Mouse (Mus musculus) CH12.LX (cell line): ENCODE results near the gene Trim17. TPM values are rescaled to one million over a fixed set of nuclear protein-coding genes. Genes with fewer than 3 reads are reported as not detected.

Experiments
- DNase-seq: peaks from one replicate; pipeline ENCODE4 v3.0.0-alpha.2; 2013; ENCODE audit errors: extremely low read depth
- H3K27ac ChIP-seq: 2 replicates; pipeline ENCODE4 v1.5.1; 2012; ENCODE audit warnings: low read depth, mild to moderate bottlenecking, control low read depth, moderate library complexity; ENCODE audit not compliant: insufficient read depth
- H3K27me3 ChIP-seq: replicated peaks from 2 replicates; pipeline ENCODE3; 2012; ENCODE audit warnings: inconsistent platforms
- H3K36me3 ChIP-seq, 2 experiments: replicated peaks in 1 of 2; 2 replicates each; pipeline versions ENCODE3 to v1.6.1; 2012; ENCODE audit warnings: inconsistent platforms in 1 of 2, low read length in 1 of 2, mild to moderate bottlenecking in 1 of 2, mixed read lengths in 1 of 2, moderate library complexity in 1 of 2; ENCODE audit not compliant: control insufficient read depth in 1 of 2, insufficient read depth in 1 of 2
- H3K4me1 ChIP-seq, 2 experiments: 2 replicates each; pipeline ENCODE4 v1.6.1; 2012; ENCODE audit warnings: inconsistent platforms in 1 of 2, moderate library complexity in 1 of 2; ENCODE audit not compliant: insufficient read depth in 2 of 2, control insufficient read depth in 1 of 2
- H3K4me2 ChIP-seq: 2 replicates; pipeline ENCODE4 v1.6.1; 2012; ENCODE audit warnings: low read depth, mild to moderate bottlenecking, control low read depth; ENCODE audit not compliant: poor library complexity, insufficient read depth, severe bottlenecking
- H3K4me3 ChIP-seq, 3 experiments: fragments of 150-350 bp in 1 of 3; sonication (generic) in 1 of 3; replicated peaks in 1 of 3; 2 replicates each; pipeline versions ENCODE3 to v1.5.1; 2011 to 2012; ENCODE audit warnings: low read depth in 2 of 3, low read length in 2 of 3, mild to moderate bottlenecking in 2 of 3, moderate library complexity in 2 of 3, control low read depth in 1 of 3, improper control_type of control experiment in 1 of 3, inconsistent platforms in 1 of 3, mixed read lengths in 1 of 3; ENCODE audit not compliant: poor library complexity in 1 of 3
- H3K79me2 ChIP-seq: replicated peaks from 2 replicates; pipeline ENCODE4 v1.6.1; 2012; ENCODE audit warnings: mild to moderate bottlenecking, moderate library complexity; ENCODE audit not compliant: control insufficient read depth, poor library complexity, insufficient read depth, severe bottlenecking; ENCODE audit errors: extremely low read depth
- H3K9ac ChIP-seq: 2 replicates; pipeline ENCODE4 v1.6.1; 2012; ENCODE audit warnings: low read depth, mild to moderate bottlenecking, control low read depth, moderate library complexity; ENCODE audit not compliant: insufficient read depth
- H3K9me3 ChIP-seq: replicated peaks from 2 replicates; pipeline ENCODE3; 2012; ENCODE audit warnings: low read length, inconsistent platforms, mixed read lengths
- BHLHE40 ChIP-seq: IDR thresholded peaks from 2 replicates; pipeline ENCODE4 v1.6.1; 2011; ENCODE audit warnings: mild to moderate bottlenecking, low read depth, low read length, improper control_type of control experiment
- CTCF ChIP-seq, 2 experiments: IDR thresholded peaks in 1 of 2; conservative IDR thresholded peaks in 1 of 2; 2 replicates each; pipeline ENCODE4 v1.5.1; 2011 to 2012; ENCODE audit warnings: low read depth in 2 of 2, low read length in 2 of 2, improper control_type of control experiment in 1 of 2, inconsistent platforms in 1 of 2, mild to moderate bottlenecking in 1 of 2, moderate library complexity in 1 of 2
- E2F4 ChIP-seq: IDR thresholded peaks from 2 replicates; pipeline ENCODE4 v1.6.1; 2011; ENCODE audit warnings: low read depth, low read length, improper control_type of control experiment; ENCODE audit not compliant: insufficient replicate concordance
- ELF1 ChIP-seq: IDR thresholded peaks from 2 replicates; pipeline ENCODE4 v1.6.1; 2014; ENCODE audit warnings: low read depth, mild to moderate bottlenecking, inconsistent platforms, low read length, improper control_type of control experiment
- IRF4 ChIP-seq: IDR thresholded peaks from 2 replicates; pipeline ENCODE4 v1.6.1; 2014; ENCODE audit warnings: low read depth, mild to moderate bottlenecking, inconsistent platforms, low read length, improper control_type of control experiment
- JUN ChIP-seq: IDR thresholded peaks from 2 replicates; pipeline ENCODE4 v1.6.1; 2011; ENCODE audit warnings: low read depth, mild to moderate bottlenecking, low read length, improper control_type of control experiment, moderate library complexity; ENCODE audit not compliant: insufficient read depth
- MAX ChIP-seq: IDR thresholded peaks from 2 replicates; pipeline ENCODE4 v1.6.1; 2011; ENCODE audit warnings: low read length, improper control_type of control experiment
- MXI1 ChIP-seq: IDR thresholded peaks from 2 replicates; pipeline ENCODE4 v1.6.1; 2011; ENCODE audit warnings: mild to moderate bottlenecking, low read depth, low read length, improper control_type of control experiment
- MYC ChIP-seq: IDR thresholded peaks from 2 replicates; pipeline ENCODE4 v1.6.1; 2011; ENCODE audit warnings: low read depth, mild to moderate bottlenecking, improper control_type of control experiment, low read length
- NELFE ChIP-seq: IDR thresholded peaks from 2 replicates; pipeline ENCODE4 v1.6.1; 2011; ENCODE audit warnings: low read depth, low read length, improper control_type of control experiment
- PAX5 ChIP-seq: IDR thresholded peaks from 2 replicates; pipeline ENCODE4 v1.6.1; 2012; ENCODE audit warnings: low read length, inconsistent platforms, mixed read lengths
- POLR2A ChIP-seq: IDR thresholded peaks from 2 replicates; pipeline ENCODE4 v1.6.1; 2011; ENCODE audit warnings: low read depth, mild to moderate bottlenecking, improper control_type of control experiment, low read length
- POLR2AphosphoS2 ChIP-seq: IDR thresholded peaks from 2 replicates; pipeline ENCODE4 v1.6.1; 2011; ENCODE audit warnings: low read depth, low read length, improper control_type of control experiment
- RAD21 ChIP-seq: IDR thresholded peaks from 2 replicates; pipeline ENCODE4 v1.6.1; 2011; ENCODE audit warnings: low read depth, mild to moderate bottlenecking, low read length, improper control_type of control experiment, moderate library complexity
- RCOR1 ChIP-seq: conservative IDR thresholded peaks from 2 replicates; pipeline ENCODE4 v1.6.1; 2012; ENCODE audit warnings: low read depth, mild to moderate bottlenecking, inconsistent platforms, low read length, improper control_type of control experiment
- SIN3A ChIP-seq: IDR thresholded peaks from 2 replicates; pipeline ENCODE4 v1.6.1; 2012; ENCODE audit warnings: low read length, improper control_type of control experiment, inconsistent platforms
- ZNF384 ChIP-seq: IDR thresholded peaks from 2 replicates; pipeline ENCODE4 v1.6.1; 2012; ENCODE audit warnings: low read depth, low read length, improper control_type of control experiment, inconsistent platforms
- dilution Hi-C: fragments of 300-500 bp; cut with MboI; formaldehyde crosslinking; loops from 2 replicates; pipeline ENCODE4 v1.14.3; 2020; ENCODE audit warnings: low sequenced_read_pairs; ENCODE audit not compliant: extremely low pct_unique_long_range_greater_than_20kb, extremely low pct_ligation_motif_present
- in situ Hi-C: fragments of 300-500 bp; cut with MboI; formaldehyde crosslinking; loops from 3 replicates; pipeline ENCODE4 v1.14.3; 2019; ENCODE audit warnings: low sequenced_read_pairs, low pct_ligation_motif_present, low pct_unique_long_range_greater_than_20kb, mixed read lengths
- polyA plus RNA-seq: library from polyadenylated mRNA; unstranded; fragments of >175 nt; gene quantifications from 2 replicates; pipeline ENCODE4 v1.2.1, GENCODE M21; 2012; ENCODE audit warnings: low read depth; ENCODE audit not compliant: insufficient read length
- total RNA-seq, 2 experiments: library from RNA; depleted of rRNA; stranded (reverse); fragments of 300-350 nt in 1 of 2; fragments of >200 nt in 1 of 2; gene quantifications; 2 replicates each; pipeline ENCODE4 v1.2.3; 2012 to 2014

Gene Trim17
- total and polyA plus RNA-seq, 3 experiments, result 0.47 to 0.49 TPM; not detected in 1

- Histone ChIP-seq H3K36me3 (peaks cover 5 to 13% of the 10 kb centered on the region in 2 experiments), H3K27ac (no peak overlapping the region), H3K79me2 (no peaks in the 10 kb centered on the region), H3K4me2 (no peak overlapping the region), H3K4me3 (no peak overlapping the region), H3K27me3 (peaks cover 42% of the 10 kb centered on the region), H3K9me3 (no peaks in the 10 kb centered on the region), H3K9ac (no peak overlapping the region), H3K4me1 (peaks cover 3 to 16% of the 10 kb centered on the region in 2 experiments)
- TF ChIP-seq POLR2A (no peak), CTCF (conservative IDR thresholded peaks at IDR 0.05 in 1 of 2, IDR thresholded peaks at IDR 0.05 in 1 of 2; ENCODE audit: low read depth in 2 of 2, low read length in 2 of 2) (peak in 1 of 2 experiments; percentile 12; a peak in 1 of 4 replicates), POLR2AphosphoS2 (no peak), IRF4 (no peak)
- DNase-seq, result no peak
- dilution Hi-C loops, result no loop called here
- in situ Hi-C loops, result no loop called here
Observed at GRCm38 (mm10) chr11:58995807-58996370, 41.4 kb downstream of the Trim17 start.

DNA sequence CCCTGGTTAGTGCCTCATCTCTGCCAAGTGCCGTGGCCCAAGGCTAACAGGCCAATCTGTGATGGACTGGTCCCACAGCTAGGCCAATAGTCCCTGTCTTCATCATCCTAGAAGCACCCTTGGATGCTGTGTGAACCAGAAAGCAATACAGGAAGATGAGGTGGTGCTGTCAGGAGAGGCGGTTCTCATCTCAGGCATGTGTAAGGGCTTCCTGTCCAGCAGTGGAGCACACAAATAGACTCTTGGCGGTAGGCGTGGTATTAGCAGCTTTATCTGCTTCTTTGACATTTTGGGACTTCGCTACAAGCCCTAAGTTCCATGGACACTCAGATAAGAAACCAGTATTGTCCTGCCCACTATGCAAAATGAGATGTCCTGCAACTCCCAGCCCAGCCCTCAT lies 43.1 kb downstream of the Trim17 start:
- Histone ChIP-seq H3K27ac (no peak overlapping the region), H3K4me1 (peaks cover 3 to 15% of the 10 kb centered on the region in 2 experiments), H3K9ac (no peak overlapping the region), H3K27me3 (peaks cover 58% of the 10 kb centered on the region), H3K9me3 (no peaks in the 10 kb centered on the region), H3K4me2 (no peak overlapping the region), H3K4me3 (no peak overlapping the region), H3K36me3 (no peaks in the 10 kb centered on the region), H3K79me2 (no peaks in the 10 kb centered on the region)
- in situ Hi-C loops, result no loop called here
- dilution Hi-C loops, result no loop called here
- no peak for TF ChIP-seq NELFE
- TF ChIP-seq SIN3A, result no peak
- no peak for TF ChIP-seq RCOR1
- TF ChIP-seq MAX, result no peak
- TF ChIP-seq ELF1, result no peak
- TF ChIP-seq E2F4, result no peak
- TF ChIP-seq BHLHE40, result no peak
- TF ChIP-seq JUN, result no peak
- no peak for TF ChIP-seq PAX5
- no peak for TF ChIP-seq MXI1
- no peak for TF ChIP-seq ZNF384
- TF ChIP-seq MYC, result no peak
- TF ChIP-seq IRF4, result no peak
- no peak for TF ChIP-seq RAD21
- no peak for DNase-seq
